Mouse (Mus musculus) liver, embryonic 16.5 days (tissue): ENCODE measurements around the gene Cog1. TPM values are rescaled to one million over a fixed set of nuclear protein-coding genes. Genes with fewer than 3 reads are reported as not detected.

Experiments
- ATAC-seq: fragments of 200-750 bp; cut with Nextera tagmentation; 2 replicates; pipeline ENCODE4 v1.8.0; 2017; ENCODE audit warnings: low read depth, mild to moderate bottlenecking, moderate number of reproducible peaks, moderate library complexity
- H3K27ac ChIP-seq: fragments of 300-500 bp; sonication (generic); 2 replicates; pipeline ENCODE4 v1.5.1; 2014; ENCODE audit warnings: mild to moderate bottlenecking, low read length
- H3K27me3 ChIP-seq: fragments of 300-500 bp; sonication (generic); 2 replicates; pipeline ENCODE4 v1.6.1; 2014; ENCODE audit warnings: low read depth, low read length, mixed read lengths; ENCODE audit not compliant: control insufficient read depth, insufficient read depth
- H3K36me3 ChIP-seq: fragments of 300-500 bp; sonication (generic); 2 replicates; pipeline ENCODE4 v1.6.1; 2014; ENCODE audit warnings: mild to moderate bottlenecking; ENCODE audit not compliant: control insufficient read depth, insufficient read depth
- H3K4me1 ChIP-seq: fragments of 300-500 bp; sonication (generic); 2 replicates; pipeline ENCODE4 v1.6.1; 2014; ENCODE audit warnings: low read depth, low read length, mixed read lengths; ENCODE audit not compliant: control insufficient read depth
- H3K4me2 ChIP-seq: fragments of 300-500 bp; sonication (generic); 2 replicates; pipeline ENCODE4 v1.6.1; 2014; ENCODE audit warnings: low read depth, low read length, mixed read lengths
- H3K4me3 ChIP-seq: fragments of 300-500 bp; sonication (generic); 2 replicates; pipeline ENCODE4 v1.5.1; 2014; ENCODE audit warnings: low read depth, mild to moderate bottlenecking, low read length
- H3K9ac ChIP-seq: fragments of 300-500 bp; sonication (generic); 2 replicates; pipeline ENCODE4 v1.6.1; 2014; ENCODE audit warnings: low read depth, low read length
- H3K9me3 ChIP-seq: fragments of 300-500 bp; sonication (generic); replicated peaks from 2 replicates; pipeline ENCODE4 v1.6.1; 2016; ENCODE audit warnings: low read length; ENCODE audit not compliant: control insufficient read depth
- WGBS: fragments of 180-500 bp; shearing (Covaris S2); extraction: QIAGEN DNeasy Blood & Tissue Kit; methylation state at CpG from one replicate; pipeline ENCODE4 v1.1.7; 2014; ENCODE audit not compliant: insufficient replicate concordance; 5-methylcytosine and 5-hydroxymethylcytosine counted together
- polyA plus RNA-seq: library from polyadenylated mRNA; unstranded; fragments of >200 nt; fragmentation: Nextera tagmentation; extraction: Ambion mirVana; gene quantifications from 2 replicates; pipeline ENCODE4 v1.2.1, GENCODE M21; 2015

Gene Cog1
- polyA plus RNA-seq, 1 experiment from 2014 or later = 11.0 TPM

DNA sequence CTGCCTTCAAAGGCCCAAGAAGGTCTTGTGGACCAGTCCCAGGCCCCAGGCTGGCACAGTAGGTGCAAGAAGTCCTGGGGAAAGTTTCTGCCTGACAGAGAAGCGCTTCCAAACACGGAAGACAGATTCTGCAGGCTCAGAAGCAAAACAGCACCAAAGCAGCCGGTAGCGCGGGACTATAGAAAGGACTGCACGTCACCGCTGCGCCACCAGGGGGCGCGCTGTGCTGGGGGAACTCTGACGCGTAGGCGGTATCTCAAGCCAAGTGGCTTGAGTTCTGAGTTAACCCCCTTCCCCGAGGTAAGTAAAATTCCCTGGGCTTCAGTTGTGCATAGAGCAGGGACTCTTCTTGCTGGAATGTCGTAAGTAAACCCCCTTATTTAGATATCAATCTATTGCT, 817 bp upstream of the Cog1 start:
- ATAC-seq = peak; percentile 31
- Histone ChIP-seq H3K27me3 (no peaks in the 10 kb centered on the region; the same call in 1 of the 2 replicates), H3K36me3 (peaks cover 15% of the 10 kb centered on the region), H3K9me3 (no peaks in the 10 kb centered on the region), H3K4me1 (peaks cover 31% of the 10 kb centered on the region), H3K9ac (peak overlapping the region; percentile 33), H3K4me3 (no peak overlapping the region), H3K27ac (no peak overlapping the region), H3K4me2 (no peak overlapping the region)
- WGBS = 3% methylated on average over 15 of the region's 15 CpGs

DNA sequence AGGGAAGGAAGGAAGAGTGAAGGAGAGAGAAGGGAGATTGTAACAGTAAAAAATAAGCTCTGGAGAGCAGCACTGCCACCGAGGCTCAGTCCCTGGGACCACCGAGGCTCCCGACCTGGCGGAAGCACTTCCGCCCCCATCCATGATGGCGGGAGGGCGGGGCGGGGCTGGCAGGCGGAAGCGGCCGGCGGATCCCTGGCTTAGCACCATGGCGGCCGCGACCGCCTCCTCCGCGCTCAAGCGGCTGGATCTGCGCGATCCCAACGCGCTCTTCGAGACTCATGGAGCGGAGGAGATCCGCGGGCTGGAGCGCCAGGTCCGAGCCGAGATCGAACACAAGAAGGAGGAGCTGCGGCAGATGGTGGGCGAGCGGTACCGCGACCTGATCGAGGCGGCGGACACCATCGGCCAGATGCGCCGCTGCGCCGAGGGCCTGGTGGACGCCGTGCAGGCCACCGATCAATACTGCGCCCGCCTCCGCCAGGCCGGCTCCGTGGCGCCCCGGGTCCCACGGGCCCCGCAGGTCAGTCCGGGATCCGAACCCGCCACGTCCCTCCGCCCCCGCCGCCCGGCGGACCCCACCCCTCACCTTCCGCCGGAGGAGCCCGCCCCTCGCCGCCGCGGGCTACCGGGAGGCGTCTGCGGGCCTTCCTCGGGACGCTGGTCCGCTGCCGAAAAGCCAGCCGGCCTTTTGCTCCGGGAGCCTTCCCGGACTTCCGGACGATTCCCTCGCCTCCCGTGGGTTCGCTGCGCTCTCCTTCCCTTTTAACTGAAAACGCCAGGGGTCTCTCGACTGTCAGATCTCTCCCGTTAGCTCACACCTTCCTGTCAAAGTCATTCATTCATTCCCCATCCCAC, 613 bp downstream of the Cog1 start, which contains the start of gene Slc39a11:
Gene Slc39a11, minus strand, starts transcription at position 727 of the 858 bp plus-strand sequence.
- WGBS = under 1% methylated on average over 89 of the region's 91 CpGs
- H3K4me1 ChIP-seq = peaks cover 31% of the 10 kb centered on the region
- H3K27ac ChIP-seq = peak within 1 kb of the TSS; percentile 85
- ATAC-seq = peak; percentile 78
- no peaks in the 10 kb centered on the region for H3K9me3 ChIP-seq
- H3K27me3 ChIP-seq = no peaks in the 10 kb centered on the region; the same call in 1 of the 2 replicates
- H3K4me3 ChIP-seq = peak within 1 kb of the TSS; percentile 97
- peaks cover 29% of the 10 kb centered on the region for H3K36me3 ChIP-seq
- H3K9ac ChIP-seq = peak within 1 kb of the TSS; percentile 95
- H3K4me2 ChIP-seq = peak within 1 kb of the TSS; percentile 90

DNA sequence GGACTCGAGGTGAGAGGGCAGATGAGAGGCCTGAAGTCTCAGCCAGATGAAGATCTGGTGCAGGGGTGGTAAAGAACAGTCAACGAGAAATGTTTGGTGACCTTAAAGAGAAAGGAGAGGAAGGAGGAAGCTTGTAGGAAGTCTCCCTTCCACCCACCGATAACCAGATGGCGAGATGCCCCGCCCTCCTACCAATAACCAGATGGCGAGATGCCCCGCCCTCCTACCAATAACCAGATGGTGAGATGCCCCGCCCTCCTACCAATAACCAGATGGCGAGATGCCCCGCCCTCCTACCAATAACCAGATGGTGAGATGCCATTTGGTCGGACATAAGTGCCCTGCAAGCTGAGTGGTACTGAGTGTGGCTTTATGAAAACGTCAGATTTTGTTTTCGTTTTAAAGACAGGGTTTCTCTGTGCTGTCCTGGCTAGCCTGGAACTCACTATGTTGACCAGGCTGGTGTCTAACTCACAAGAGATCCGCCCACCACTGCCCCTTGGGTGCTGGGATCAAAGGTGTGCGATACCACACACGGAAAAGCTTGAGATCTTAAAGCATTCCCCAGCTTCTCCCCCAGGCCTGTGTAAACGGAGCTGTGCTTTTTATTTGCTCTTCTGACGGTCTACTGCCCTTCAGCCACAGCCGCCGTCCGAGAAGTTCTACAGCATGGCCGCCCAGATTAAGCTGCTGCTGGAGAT, 2.4 kb downstream of the Cog1 start:
- Histone ChIP-seq H3K27ac (peak overlapping the region; percentile 81), H3K4me2 (peak overlapping the region; percentile 90), H3K4me1 (peaks cover 31% of the 10 kb centered on the region), H3K4me3 (peak overlapping the region; percentile 97), H3K9me3 (no peaks in the 10 kb centered on the region), H3K9ac (peak overlapping the region; percentile 5; the same call in 1 of the 2 replicates), H3K36me3 (peaks cover 47% of the 10 kb centered on the region), H3K27me3 (no peaks in the 10 kb centered on the region; the same call in 1 of the 2 replicates)
- WGBS = 56% methylated on average over 22 of the region's 22 CpGs
- ATAC-seq = peak; percentile 45

DNA sequence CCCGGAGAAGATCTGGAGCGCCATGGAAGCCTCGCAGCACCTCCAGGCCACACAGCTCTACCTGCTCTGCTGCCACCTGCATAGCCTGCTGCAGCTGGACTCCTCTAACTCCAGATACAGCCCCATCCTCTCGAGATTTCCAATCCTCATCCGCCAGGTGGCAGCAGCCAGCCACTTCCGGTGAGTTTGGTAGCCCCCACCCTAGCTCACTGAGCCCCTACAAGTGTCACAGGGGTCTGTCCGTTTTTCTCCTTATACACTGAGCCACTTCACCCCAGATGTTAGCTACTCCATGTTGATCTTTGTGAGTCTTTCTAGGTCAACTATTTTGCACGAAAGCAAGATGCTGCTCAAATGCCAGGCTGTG, 2.9 kb downstream of the Cog1 start:
- Histone ChIP-seq H3K36me3 (peaks cover 53% of the 10 kb centered on the region), H3K27ac (peak overlapping the region; percentile 81), H3K9me3 (no peaks in the 10 kb centered on the region), H3K27me3 (no peaks in the 10 kb centered on the region; the same call in 1 of the 2 replicates), H3K4me2 (no peak overlapping the region), H3K9ac (no peak overlapping the region), H3K4me3 (no peak overlapping the region), H3K4me1 (peaks cover 31% of the 10 kb centered on the region)
- WGBS = 63% methylated on average over 8 of the region's 8 CpGs
- no peak for ATAC-seq

DNA sequence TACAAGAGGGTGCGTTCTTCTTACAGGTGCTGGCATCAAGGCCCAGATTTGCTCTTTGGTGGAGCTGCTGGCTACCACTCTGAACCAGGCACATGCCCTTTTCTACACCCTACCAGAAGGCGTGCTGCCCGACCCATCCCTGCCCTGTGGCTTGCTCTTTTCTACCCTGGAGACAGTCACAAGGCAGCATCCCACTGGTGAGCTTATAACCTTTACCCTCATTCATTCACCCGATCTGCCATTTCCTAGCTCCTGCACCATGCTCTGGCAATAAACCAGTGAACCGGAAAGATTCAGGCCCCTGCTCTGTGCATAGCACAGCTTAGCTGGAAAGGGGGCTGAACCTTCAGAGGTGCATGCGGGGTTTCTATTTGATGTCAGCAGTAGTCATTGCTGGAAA, 3.5 kb downstream of the Cog1 start:
- H3K27me3 ChIP-seq = no peaks in the 10 kb centered on the region
- no peak for ATAC-seq
- no peak overlapping the region for H3K27ac ChIP-seq
- WGBS = 87% methylated on average over 6 of the region's 6 CpGs
- H3K9me3 ChIP-seq = no peaks in the 10 kb centered on the region
- no peak overlapping the region for H3K9ac ChIP-seq
- H3K4me2 ChIP-seq = no peak overlapping the region
- H3K36me3 ChIP-seq = peaks cover 59% of the 10 kb centered on the region
- no peak overlapping the region for H3K4me3 ChIP-seq
- H3K4me1 ChIP-seq = peaks cover 31% of the 10 kb centered on the region

DNA sequence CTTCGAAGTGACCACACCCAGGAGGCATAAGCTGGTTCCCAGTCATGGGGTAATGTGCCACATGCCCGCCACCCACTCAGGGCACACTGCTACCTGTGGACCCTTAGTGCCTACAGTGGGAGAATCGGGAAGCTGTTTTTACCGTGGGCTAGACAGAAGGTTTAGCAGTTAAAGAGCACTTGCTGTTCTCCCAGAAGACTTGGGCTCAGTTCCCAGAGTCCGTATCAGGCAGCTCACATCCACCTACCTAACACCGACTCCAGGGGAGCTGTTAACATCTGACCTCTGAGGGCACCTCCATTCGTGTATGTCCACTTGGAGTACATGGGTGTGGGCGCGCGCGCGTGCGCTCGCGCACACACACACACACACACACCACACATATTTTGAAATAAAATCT, 5.1 kb downstream of the Cog1 start:
- no peak overlapping the region for H3K9ac ChIP-seq
- H3K4me3 ChIP-seq = no peak overlapping the region
- no peak overlapping the region for H3K27ac ChIP-seq
- H3K4me2 ChIP-seq = no peak overlapping the region
- no peak for ATAC-seq
- WGBS = 94% methylated on average over 15 of the region's 15 CpGs
- H3K36me3 ChIP-seq = peaks cover 71% of the 10 kb centered on the region
- H3K27me3 ChIP-seq = no peaks in the 10 kb centered on the region
- H3K4me1 ChIP-seq = peaks cover 20% of the 10 kb centered on the region
- no peaks in the 10 kb centered on the region for H3K9me3 ChIP-seq

DNA sequence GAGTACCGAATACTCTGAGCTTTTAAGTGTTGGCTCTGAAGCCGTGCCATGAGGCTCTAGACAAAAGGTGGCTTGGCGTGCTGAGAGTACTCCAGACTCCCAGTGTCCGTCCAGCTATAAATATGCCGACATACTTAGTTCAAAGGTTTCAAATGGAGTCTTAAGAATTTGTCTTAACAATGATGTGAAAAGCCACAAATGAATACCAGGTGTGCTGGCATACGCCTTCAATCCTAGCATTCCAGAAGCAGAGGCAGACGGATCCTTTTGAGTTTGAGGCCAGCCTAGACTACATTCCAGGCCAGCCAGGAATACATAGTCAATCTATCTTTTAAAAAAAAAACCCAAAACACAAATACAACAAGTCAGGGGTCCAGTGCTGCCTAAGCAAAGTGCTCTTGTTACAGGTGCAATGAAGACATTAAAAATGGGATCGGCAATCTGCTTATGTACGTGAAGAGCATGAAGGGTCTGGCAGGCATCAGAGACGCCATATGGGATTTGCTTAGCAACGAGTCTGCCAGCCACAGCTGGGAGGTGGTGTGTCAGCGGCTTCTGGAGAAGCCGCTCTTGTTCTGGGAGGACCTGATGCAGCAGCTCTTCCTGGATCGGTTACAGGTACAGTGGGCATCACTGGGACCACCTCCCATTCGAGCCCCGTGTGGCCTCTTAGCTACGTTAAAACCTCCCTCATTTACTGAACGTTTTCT, 5.7 kb downstream of the Cog1 start:
- peaks cover 78% of the 10 kb centered on the region for H3K36me3 ChIP-seq
- no peak overlapping the region for H3K4me3 ChIP-seq
- H3K27ac ChIP-seq = no peak overlapping the region

DNA sequence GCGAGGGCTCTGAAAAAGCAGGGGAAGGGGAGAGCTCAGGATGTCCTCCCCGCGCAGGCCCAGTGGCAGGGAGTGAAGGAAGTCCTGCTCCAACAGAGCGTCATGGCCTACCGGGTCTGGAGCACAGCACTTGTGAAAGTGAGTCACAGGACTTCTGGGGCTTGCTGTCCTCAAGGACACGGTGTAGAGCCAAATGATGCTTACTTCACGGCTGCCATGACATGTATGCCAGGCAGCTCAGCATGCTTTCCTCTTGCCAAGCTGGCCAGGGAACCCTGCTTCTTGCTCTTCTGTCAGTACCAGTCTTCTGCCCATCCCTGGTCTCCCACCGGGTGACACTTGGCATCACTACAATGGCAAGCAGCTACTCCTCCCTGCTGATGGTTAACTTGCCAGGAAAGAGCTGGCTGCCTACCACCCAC, 7.6 kb downstream of the Cog1 start:
- Histone ChIP-seq H3K36me3 (peaks cover 89% of the 10 kb centered on the region), H3K4me2 (no peak overlapping the region), H3K9ac (no peak overlapping the region), H3K4me1 (peaks cover 4% of the 10 kb centered on the region), H3K27me3 (no peaks in the 10 kb centered on the region), H3K9me3 (no peaks in the 10 kb centered on the region), H3K27ac (no peak overlapping the region), H3K4me3 (no peak overlapping the region)
- WGBS = 80% methylated on average over 8 of the region's 8 CpGs
- no peak for ATAC-seq

More for the DNA sequence above, 5.7 kb downstream of the Cog1 start:
- ATAC-seq = no peak
- Histone ChIP-seq H3K9ac (no peak overlapping the region), H3K4me1 (peaks cover 19% of the 10 kb centered on the region), H3K27me3 (no peaks in the 10 kb centered on the region), H3K4me2 (no peak overlapping the region), H3K9me3 (no peaks in the 10 kb centered on the region)
- 87% methylated on average over 18 of the region's 18 CpGs for WGBS
